Mouse (Mus musculus): Measurements from ENCODE around the gene Purb. TPM values are rescaled to one million over a fixed set of nuclear protein-coding genes. Genes with fewer than 3 reads are reported as not detected.

The Purb gene
- total and polyA plus RNA-seq, 3 experiments: 19.3 to 45.2 (median 42.4) TPM

DNA sequence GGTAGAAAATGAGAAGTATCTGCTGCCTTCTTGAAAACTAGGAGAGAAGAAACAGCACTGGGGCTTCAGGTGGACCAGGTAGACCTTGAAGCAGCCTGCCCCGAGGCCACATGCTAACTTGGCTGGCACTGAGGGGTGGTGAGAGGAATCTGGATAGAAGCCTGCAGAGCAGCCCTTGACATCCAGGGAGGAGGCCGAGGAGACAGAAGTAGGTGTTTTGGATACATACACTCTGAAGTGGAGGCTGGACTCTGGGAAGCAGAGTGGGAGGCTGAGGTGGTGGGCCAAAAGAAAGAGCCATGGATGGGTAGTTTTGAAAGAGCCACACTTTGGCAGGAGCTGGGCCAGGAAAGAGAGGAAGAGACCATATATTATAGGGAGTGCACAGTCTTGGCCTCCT, 3.5 kb upstream of the Purb start:
- Histone ChIP-seq H3K79me2 (replicated peaks; ENCODE audit: control insufficient read depth, extremely low read depth, insufficient read depth, poor library complexity, severe bottlenecking) (peaks cover 15% of the 10 kb centered on the region), H3K36me3 (replicated peaks in 1 of 2; ENCODE audit: control insufficient read depth in 1 of 2, insufficient read depth in 1 of 2, low read length in 1 of 2) (peaks cover 2 to 6% of the 10 kb centered on the region in 2 experiments), H3K27ac (ENCODE audit: insufficient read depth, low read depth) (no peak overlapping the region), H3K9me3 (replicated peaks; ENCODE audit: low read length) (no peaks in the 10 kb centered on the region), H3K4me1 (ENCODE audit: control insufficient read depth in 1 of 2, insufficient read depth in 2 of 2) (peaks cover 0 to 19% of the 10 kb centered on the region in 2 experiments; a peak in 2 of 4 replicates), H3K27me3 (replicated peaks) (no peaks in the 10 kb centered on the region), H3K4me3 (replicated peaks in 1 of 3; ENCODE audit: low read depth in 2 of 3, low read length in 2 of 3, poor library complexity in 1 of 3) (no peak overlapping the region), H3K4me2 (ENCODE audit: insufficient read depth, low read depth, poor library complexity, severe bottlenecking) (no peak overlapping the region), H3K9ac (ENCODE audit: insufficient read depth, low read depth) (no peak overlapping the region)
- DNase-seq (ENCODE audit: extremely low read depth): no peak
- in situ Hi-C loops (cut with MboI; ENCODE audit: low pct_ligation_motif_present, low pct_unique_long_range_greater_than_20kb, low sequenced_read_pairs): no loop called here
- dilution Hi-C loops (cut with MboI; ENCODE audit: extremely low pct_ligation_motif_present, extremely low pct_unique_long_range_greater_than_20kb, low sequenced_read_pairs): no loop called here
- no peak for TF ChIP-seq KAT2A (IDR thresholded peaks at IDR 0.05; ENCODE audit: insufficient replicate concordance, low read length)
- no peak for TF ChIP-seq BHLHE40 (IDR thresholded peaks at IDR 0.05; ENCODE audit: low read depth, low read length)
- no peak for TF ChIP-seq JUND (conservative IDR thresholded peaks at IDR 0.05; ENCODE audit: low read depth, low read length)
- TF ChIP-seq MEF2A (IDR thresholded peaks at IDR 0.05; ENCODE audit: borderline replicate concordance, low read depth, low read length): no peak
- no peak for TF ChIP-seq NELFE (IDR thresholded peaks at IDR 0.05; ENCODE audit: low read depth, low read length)
- no peak for TF ChIP-seq JUN (IDR thresholded peaks at IDR 0.05; ENCODE audit: insufficient read depth, low read depth, low read length)
- TF ChIP-seq CHD2 (IDR thresholded peaks at IDR 0.05; ENCODE audit: low read length): no peak
- no peak for TF ChIP-seq CHD1 (IDR thresholded peaks at IDR 0.05; ENCODE audit: low read depth, low read length)
- TF ChIP-seq CTCF (conservative IDR thresholded peaks at IDR 0.05 in 1 of 2, IDR thresholded peaks at IDR 0.05 in 1 of 2; ENCODE audit: low read depth in 2 of 2, low read length in 2 of 2): no peak
- no peak for TF ChIP-seq ZMIZ1 (IDR thresholded peaks at IDR 0.05; ENCODE audit: low read depth, low read length)
- no peak for TF ChIP-seq MAFK (IDR thresholded peaks at IDR 0.05; ENCODE audit: insufficient replicate concordance, low read length)
- no peak for TF ChIP-seq GABPA (IDR thresholded peaks at IDR 0.05; ENCODE audit: insufficient replicate concordance, low read depth, low read length)

DNA sequence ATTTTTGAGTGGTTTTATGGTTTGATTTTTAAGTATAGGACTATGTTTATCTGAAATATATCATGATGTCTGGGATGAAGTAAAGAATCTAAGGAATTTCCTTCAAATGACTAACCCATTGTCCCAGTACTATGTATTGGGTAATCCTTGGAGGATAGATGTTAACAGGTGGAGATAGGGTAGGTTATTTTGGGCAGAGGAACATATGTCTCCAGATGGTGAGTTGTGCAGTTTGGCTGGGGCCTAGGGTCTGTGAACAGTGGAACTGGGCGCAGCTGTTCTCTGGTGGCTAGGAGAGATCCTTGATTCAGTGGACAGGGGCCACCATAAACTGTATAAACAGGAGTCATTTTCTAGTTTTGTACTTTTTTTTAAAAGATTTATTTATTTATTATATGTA, 1.6 kb upstream of the Purb start:
- H3K4me3 ChIP-seq (replicated peaks in 1 of 3; ENCODE audit: low read depth in 2 of 3, low read length in 2 of 3, poor library complexity in 1 of 3): no peak overlapping the region
- no peak for TF ChIP-seq MXI1 (IDR thresholded peaks at IDR 0.05; ENCODE audit: low read depth, low read length)
- no peak for TF ChIP-seq SMC3 (IDR thresholded peaks at IDR 0.05; ENCODE audit: low read depth, low read length)
- TF ChIP-seq RAD21 (IDR thresholded peaks at IDR 0.05; ENCODE audit: low read depth, low read length): no peak
- TF ChIP-seq HCFC1 (IDR thresholded peaks at IDR 0.05; ENCODE audit: low read depth, low read length): no peak
- no peak for TF ChIP-seq CHD2 (IDR thresholded peaks at IDR 0.05; ENCODE audit: low read length)
- no peak for TF ChIP-seq EP300 (IDR thresholded peaks at IDR 0.05; ENCODE audit: low read length)
- TF ChIP-seq MAFK (IDR thresholded peaks at IDR 0.05; ENCODE audit: insufficient replicate concordance, low read length): no peak
- TF ChIP-seq TBP (conservative IDR thresholded peaks at IDR 0.05; ENCODE audit: low read depth, low read length): no peak
- TF ChIP-seq ELF1 (IDR thresholded peaks at IDR 0.05; ENCODE audit: low read depth, low read length): no peak
- no peak for TF ChIP-seq CHD1 (IDR thresholded peaks at IDR 0.05; ENCODE audit: low read depth, low read length)
- TF ChIP-seq CTCF (conservative IDR thresholded peaks at IDR 0.05 in 1 of 2, IDR thresholded peaks at IDR 0.05 in 1 of 2; ENCODE audit: low read depth in 2 of 2, low read length in 2 of 2): no peak
- no peak for TF ChIP-seq JUN (IDR thresholded peaks at IDR 0.05; ENCODE audit: insufficient read depth, low read depth, low read length)
- TF ChIP-seq NRF1 (IDR thresholded peaks at IDR 0.05; ENCODE audit: low read depth, low read length): no peak
- TF ChIP-seq MAX (IDR thresholded peaks at IDR 0.05; ENCODE audit: low read length): no peak
- no peak for TF ChIP-seq ZKSCAN1 (IDR thresholded peaks at IDR 0.05; ENCODE audit: borderline replicate concordance, low read depth, low read length)
- TF ChIP-seq KAT2A (IDR thresholded peaks at IDR 0.05; ENCODE audit: insufficient replicate concordance, low read length): no peak
- TF ChIP-seq ZC3H11A (IDR thresholded peaks at IDR 0.05; ENCODE audit: low read depth, low read length): no peak
- no peak for TF ChIP-seq NELFE (IDR thresholded peaks at IDR 0.05; ENCODE audit: low read depth, low read length)
- no peak for TF ChIP-seq E2F4 (IDR thresholded peaks at IDR 0.05; ENCODE audit: insufficient replicate concordance, low read depth, low read length)
- TF ChIP-seq PAX5 (IDR thresholded peaks at IDR 0.05; ENCODE audit: low read length): no peak
- dilution Hi-C loops (cut with MboI; ENCODE audit: extremely low pct_ligation_motif_present, extremely low pct_unique_long_range_greater_than_20kb, low sequenced_read_pairs) (no loop called here), in situ Hi-C loops (cut with MboI; ENCODE audit: low pct_ligation_motif_present, low pct_unique_long_range_greater_than_20kb, low sequenced_read_pairs) (no loop called here)
- peaks cover 0 to 18% of the 10 kb centered on the region in 2 experiments; a peak in 1 of 4 replicates for H3K4me1 ChIP-seq (ENCODE audit: control insufficient read depth in 1 of 2, insufficient read depth in 2 of 2)
- H3K79me2 ChIP-seq (replicated peaks; ENCODE audit: control insufficient read depth, extremely low read depth, insufficient read depth, poor library complexity, severe bottlenecking): peaks cover 32% of the 10 kb centered on the region
- H3K27ac ChIP-seq (ENCODE audit: insufficient read depth, low read depth): no peak overlapping the region
- DNase-seq (ENCODE audit: extremely low read depth): no peak
- H3K27me3 ChIP-seq (replicated peaks): no peaks in the 10 kb centered on the region
- no peak overlapping the region for H3K9ac ChIP-seq (ENCODE audit: insufficient read depth, low read depth)
- H3K4me2 ChIP-seq (ENCODE audit: insufficient read depth, low read depth, poor library complexity, severe bottlenecking): no peak overlapping the region
- peaks cover 2 to 17% of the 10 kb centered on the region in 2 experiments for H3K36me3 ChIP-seq (replicated peaks in 1 of 2; ENCODE audit: control insufficient read depth in 1 of 2, insufficient read depth in 1 of 2, low read length in 1 of 2)
- H3K9me3 ChIP-seq (replicated peaks; ENCODE audit: low read length): no peaks in the 10 kb centered on the region
